Mouse (Mus musculus): ENCODE data around the gene Hist1h2ao. TPM values are rescaled to one million over a fixed set of nuclear protein-coding genes. Genes with fewer than 3 reads are reported as not detected.
A peak's percentile ranks its signal among the peaks of the same experiment; 100 is the strongest.
"Not testable (repeated sequence)": the region's sequence is repeated elsewhere in the genome, so short reads cannot be mapped to it uniquely, and the experiment has no call there.

Gene Hist1h2ao
- polyA plus RNA-seq (2015; fragmentation: Nextera tagmentation; extraction: Ambion mirVana) = 1.8 and 5.5 TPM in 2 replicates

GRCm38 (mm10) chr13:21810073-21810472 is at the start of gene Hist1h2ao, which contains the start of gene Hist1h2bq:
Gene Hist1h2ao (plus strand): TSS chr13:21810465.
Gene Hist1h2bq (minus strand): TSS chr13:21810197.
- not testable (repeated sequence) for H3K27ac ChIP-seq; H3K4me1 ChIP-seq; H3K27me3 ChIP-seq; H3K9me3 ChIP-seq (replicated peaks); H3K4me2 ChIP-seq; H3K36me3 ChIP-seq; H3K9ac ChIP-seq; H3K4me3 ChIP-seq (replicated peaks)
- peak; percentile 98 for ATAC-seq (replicated peaks; ENCODE audit: low FRiP score)
- no CpG with 5 or more reads among the region's 23 CpGs for WGBS

GRCm38 (mm10) chr13:21778814-21779766 is 31.2 kb upstream of the Hist1h2ao start:
- peak overlapping the region; percentile 85 for H3K9ac ChIP-seq
- WGBS = 4% methylated on average over 33 of the region's 33 CpGs
- H3K4me1 ChIP-seq = peaks cover 24% of the 10 kb centered on the region
- H3K4me2 ChIP-seq = peak overlapping the region; percentile 74
- H3K9me3 ChIP-seq (replicated peaks) = no peaks in the 10 kb centered on the region
- no peaks in the 10 kb centered on the region for H3K27me3 ChIP-seq
- peak overlapping the region; percentile 52 for H3K4me3 ChIP-seq (replicated peaks)
- ATAC-seq (replicated peaks; ENCODE audit: low FRiP score) = peak; percentile 83
- no peaks in the 10 kb centered on the region for H3K36me3 ChIP-seq
- H3K27ac ChIP-seq = peak overlapping the region; percentile 98

GRCm38 (mm10) chr13:21779767-21780731 is 30.2 kb upstream of the Hist1h2ao start, which contains the start of gene Hist1h1b:
Gene Hist1h1b (minus strand): TSS chr13:21780625.
- peak within 1 kb of the TSS; percentile 98 for H3K27ac ChIP-seq
- no peaks in the 10 kb centered on the region for H3K27me3 ChIP-seq
- H3K4me2 ChIP-seq = peak within 1 kb of the TSS; percentile 74
- no peaks in the 10 kb centered on the region for H3K9me3 ChIP-seq (replicated peaks)
- peaks cover 29% of the 10 kb centered on the region for H3K4me1 ChIP-seq
- WGBS = under 1% methylated on average over 44 of the region's 44 CpGs
- peak within 1 kb of the TSS; percentile 52 for H3K4me3 ChIP-seq (replicated peaks)
- H3K9ac ChIP-seq = peak within 1 kb of the TSS; percentile 85
- ATAC-seq (replicated peaks; ENCODE audit: low FRiP score) = peak; percentile 62
- no peaks in the 10 kb centered on the region for H3K36me3 ChIP-seq

GRCm38 (mm10) chr13:21781021-21781555 is 29.2 kb upstream of the Hist1h2ao start:
- Histone ChIP-seq H3K27me3 (no peaks in the 10 kb centered on the region), H3K36me3 (no peaks in the 10 kb centered on the region), H3K4me3 (replicated peaks) (peak overlapping the region; percentile 52), H3K27ac (peak overlapping the region; percentile 98), H3K4me2 (peak overlapping the region; percentile 74), H3K4me1 (peaks cover 36% of the 10 kb centered on the region), H3K9me3 (replicated peaks) (no peaks in the 10 kb centered on the region), H3K9ac (no peak overlapping the region)
- 43% methylated on average over 6 of the region's 6 CpGs for WGBS
- no peak for ATAC-seq (replicated peaks; ENCODE audit: low FRiP score)

GRCm38 (mm10) chr13:21781639-21782038 is 28.6 kb upstream of the Hist1h2ao start:
- Histone ChIP-seq H3K9ac (no peak overlapping the region), H3K4me2 (no peak overlapping the region), H3K36me3 (no peaks in the 10 kb centered on the region), H3K9me3 (replicated peaks) (no peaks in the 10 kb centered on the region), H3K4me1 (peaks cover 38% of the 10 kb centered on the region), H3K4me3 (replicated peaks) (no peak overlapping the region), H3K27me3 (no peaks in the 10 kb centered on the region), H3K27ac (peak overlapping the region; percentile 45; the same call in 1 of the 2 replicates)
- 96% methylated on average over 1 of the region's 1 CpGs for WGBS
- ATAC-seq (replicated peaks; ENCODE audit: low FRiP score) = no peak

- Histone ChIP-seq H3K9ac (peak overlapping the region; percentile 63), H3K27ac (peak overlapping the region; percentile 96), H3K4me2 (peak overlapping the region; percentile 73), H3K4me1 (peaks cover 38% of the 10 kb centered on the region), H3K4me3 (replicated peaks) (peak overlapping the region; percentile 49)
- H3K9me3 ChIP-seq (replicated peaks); H3K27me3 ChIP-seq; ATAC-seq (replicated peaks; ENCODE audit: low FRiP score); H3K36me3 ChIP-seq: not testable (repeated sequence)
- WGBS = under 1% methylated on average over 21 of the region's 35 CpGs
Measured at GRCm38 (mm10) chr13:21782361-21783254, 27.7 kb upstream of the Hist1h2ao start.

GRCm38 (mm10) chr13:21783255-21783617 is 27.0 kb upstream of the Hist1h2ao start, which contains the start of gene Hist1h3i:
Gene Hist1h3i (minus strand): TSS chr13:21783370.
- Histone ChIP-seq H3K27me3 (no peaks in the 10 kb centered on the region), H3K4me1 (peaks cover 39% of the 10 kb centered on the region), H3K27ac (peak within 1 kb of the TSS; percentile 96), H3K9me3 (replicated peaks) (no peaks in the 10 kb centered on the region), H3K4me3 (replicated peaks) (peak within 1 kb of the TSS; percentile 49), H3K9ac (peak within 1 kb of the TSS; percentile 63), H3K4me2 (peak within 1 kb of the TSS; percentile 73), H3K36me3 (no peaks in the 10 kb centered on the region)
- under 1% methylated on average over 15 of the region's 20 CpGs for WGBS
- peak; percentile 73 for ATAC-seq (replicated peaks; ENCODE audit: low FRiP score)

- WGBS = under 1% methylated on average over 9 of the region's 9 CpGs
- Histone ChIP-seq H3K36me3 (no peaks in the 10 kb centered on the region), H3K4me2 (peak overlapping the region; percentile 73), H3K9me3 (replicated peaks) (no peaks in the 10 kb centered on the region), H3K27ac (peak overlapping the region; percentile 96), H3K4me3 (replicated peaks) (peak overlapping the region; percentile 49), H3K9ac (peak overlapping the region; percentile 41), H3K27me3 (no peaks in the 10 kb centered on the region), H3K4me1 (peaks cover 39% of the 10 kb centered on the region)
- ATAC-seq (replicated peaks; ENCODE audit: low FRiP score) = no peak
Measured at GRCm38 (mm10) chr13:21783734-21784161, 26.5 kb upstream of the Hist1h2ao start.

- H3K36me3 ChIP-seq = no peaks in the 10 kb centered on the region
- ATAC-seq (replicated peaks; ENCODE audit: low FRiP score) = no peak
- peak overlapping the region; percentile 96 for H3K27ac ChIP-seq
- WGBS = 25% methylated on average over 6 of the region's 6 CpGs
- H3K27me3 ChIP-seq = no peaks in the 10 kb centered on the region
- peaks cover 39% of the 10 kb centered on the region for H3K4me1 ChIP-seq
- H3K4me3 ChIP-seq (replicated peaks) = peak overlapping the region; percentile 49
- no peaks in the 10 kb centered on the region for H3K9me3 ChIP-seq (replicated peaks)
- H3K4me2 ChIP-seq = peak overlapping the region; percentile 73
- peak overlapping the region; percentile 41 for H3K9ac ChIP-seq
Measured at GRCm38 (mm10) chr13:21784311-21784710, 26.0 kb upstream of the Hist1h2ao start.

- no peaks in the 10 kb centered on the region for H3K36me3 ChIP-seq
- H3K27me3 ChIP-seq = no peaks in the 10 kb centered on the region
- H3K4me1 ChIP-seq = peaks cover 43% of the 10 kb centered on the region
- H3K4me3 ChIP-seq (replicated peaks) = peak overlapping the region; percentile 43
- peak overlapping the region; percentile 48; the same call in 1 of the 2 replicates for H3K9ac ChIP-seq
- H3K9me3 ChIP-seq (replicated peaks) = no peaks in the 10 kb centered on the region
- WGBS = 7% methylated on average over 8 of the region's 8 CpGs
- peak overlapping the region; percentile 57 for H3K4me2 ChIP-seq
- ATAC-seq (replicated peaks; ENCODE audit: low FRiP score) = no peak
- peak overlapping the region; percentile 92 for H3K27ac ChIP-seq
Measured at GRCm38 (mm10) chr13:21786189-21786898, 23.9 kb upstream of the Hist1h2ao start.

Data from kidney, embryonic 15.5 days (tissue).